Mouse (Mus musculus): ENCODE results near the gene Atp11b. TPM values are rescaled to one million over a fixed set of nuclear protein-coding genes. Genes with fewer than 3 reads are reported as not detected.

Atp11b gene
- polyA plus RNA-seq, 1 experiment = 16.2 TPM

- no peak overlapping the region for H3K4me3 ChIP-seq (ENCODE audit: extremely low read depth, insufficient read depth, insufficient read length)
- H3K27ac ChIP-seq (ENCODE audit: insufficient read depth, low read length) = no peak overlapping the region
- H3K27me3 ChIP-seq (ENCODE audit: control insufficient read depth, insufficient read depth, low read length) = no peaks in the 10 kb centered on the region
- no peaks in the 10 kb centered on the region for H3K36me3 ChIP-seq (ENCODE audit: control insufficient read depth, insufficient read depth, low read length)
- H3K4me1 ChIP-seq (ENCODE audit: control insufficient read depth, insufficient read depth, insufficient read length) = no peaks in the 10 kb centered on the region; the same call in none of the 2 replicates
- peak in 1 of 2 experiments; percentile 19 for DNase-seq (ENCODE audit: low read depth in 1 of 2, low spot score in 2 of 2)
- 53% methylated on average over 7 of the region's 7 CpGs for WGBS
- TF ChIP-seq POLR2A (IDR thresholded peaks at IDR 0.05; ENCODE audit: low read depth, low read length) (no peak), CTCF (IDR thresholded peaks at IDR 0.05; ENCODE audit: extremely low read depth, insufficient read depth, insufficient read length, insufficient replicate concordance) (no peak)
Measured at GRCm38 (mm10) chr3:35764637-35765617, 11.0 kb downstream of the Atp11b start.

- no peak for DNase-seq (ENCODE audit: low read depth in 1 of 2, low spot score in 2 of 2)
- Histone ChIP-seq H3K27me3 (ENCODE audit: control insufficient read depth, insufficient read depth, low read length) (no peaks in the 10 kb centered on the region), H3K4me3 (ENCODE audit: extremely low read depth, insufficient read depth, insufficient read length) (no peak overlapping the region), H3K4me1 (ENCODE audit: control insufficient read depth, insufficient read depth, insufficient read length) (no peaks in the 10 kb centered on the region), H3K36me3 (ENCODE audit: control insufficient read depth, insufficient read depth, low read length) (peaks cover 3% of the 10 kb centered on the region; the same call in 1 of the 2 replicates), H3K27ac (ENCODE audit: insufficient read depth, low read length) (no peak overlapping the region)
- TF ChIP-seq POLR2A (IDR thresholded peaks at IDR 0.05; ENCODE audit: low read depth, low read length) (no peak), CTCF (IDR thresholded peaks at IDR 0.05; ENCODE audit: extremely low read depth, insufficient read depth, insufficient read length, insufficient replicate concordance) (no peak)
- 76% methylated on average over 3 of the region's 3 CpGs for WGBS
Measured at GRCm38 (mm10) chr3:35779748-35780147, 25.8 kb downstream of the Atp11b start.

GRCm38 (mm10) chr3:35802040-35802439 is 48.1 kb downstream of the Atp11b start:
- no peaks in the 10 kb centered on the region for H3K27me3 ChIP-seq (ENCODE audit: control insufficient read depth, insufficient read depth, low read length)
- no peak overlapping the region for H3K27ac ChIP-seq (ENCODE audit: insufficient read depth, low read length)
- DNase-seq (ENCODE audit: low read depth in 1 of 2, low spot score in 2 of 2) = no peak
- H3K4me3 ChIP-seq (ENCODE audit: extremely low read depth, insufficient read depth, insufficient read length) = no peak overlapping the region
- TF ChIP-seq POLR2A (IDR thresholded peaks at IDR 0.05; ENCODE audit: low read depth, low read length) = no peak
- peaks cover 28% of the 10 kb centered on the region for H3K36me3 ChIP-seq (ENCODE audit: control insufficient read depth, insufficient read depth, low read length)
- WGBS = 88% methylated on average over 2 of the region's 2 CpGs
- H3K4me1 ChIP-seq (ENCODE audit: control insufficient read depth, insufficient read depth, insufficient read length) = no peaks in the 10 kb centered on the region

GRCm38 (mm10) chr3:35819887-35820286 is 66.0 kb downstream of the Atp11b start:
- Histone ChIP-seq H3K36me3 (ENCODE audit: control insufficient read depth, insufficient read depth, low read length) (peaks cover 6% of the 10 kb centered on the region), H3K27ac (ENCODE audit: insufficient read depth, low read length) (no peak overlapping the region), H3K27me3 (ENCODE audit: control insufficient read depth, insufficient read depth, low read length) (no peaks in the 10 kb centered on the region), H3K4me1 (ENCODE audit: control insufficient read depth, insufficient read depth, insufficient read length) (no peaks in the 10 kb centered on the region), H3K4me3 (ENCODE audit: extremely low read depth, insufficient read depth, insufficient read length) (no peak overlapping the region)
- DNase-seq (ENCODE audit: low read depth in 1 of 2, low spot score in 2 of 2) = no peak
- WGBS = 84% methylated on average over 3 of the region's 3 CpGs
- TF ChIP-seq POLR2A (IDR thresholded peaks at IDR 0.05; ENCODE audit: low read depth, low read length) = no peak
- TF ChIP-seq CTCF (IDR thresholded peaks at IDR 0.05; ENCODE audit: extremely low read depth, insufficient read depth, insufficient read length, insufficient replicate concordance) = no peak

GRCm38 (mm10) chr3:35822036-35822435 is 68.1 kb downstream of the Atp11b start:
- H3K36me3 ChIP-seq (ENCODE audit: control insufficient read depth, insufficient read depth, low read length) = peaks cover 11% of the 10 kb centered on the region
- DNase-seq (ENCODE audit: low read depth in 1 of 2, low spot score in 2 of 2) = no peak
- H3K4me3 ChIP-seq (ENCODE audit: extremely low read depth, insufficient read depth, insufficient read length) = no peak overlapping the region
- no peak overlapping the region for H3K27ac ChIP-seq (ENCODE audit: insufficient read depth, low read length)
- 99% methylated on average over 3 of the region's 3 CpGs for WGBS
- H3K4me1 ChIP-seq (ENCODE audit: control insufficient read depth, insufficient read depth, insufficient read length) = no peaks in the 10 kb centered on the region
- TF ChIP-seq CTCF (IDR thresholded peaks at IDR 0.05; ENCODE audit: extremely low read depth, insufficient read depth, insufficient read length, insufficient replicate concordance) (no peak), POLR2A (IDR thresholded peaks at IDR 0.05; ENCODE audit: low read depth, low read length) (no peak)
- no peaks in the 10 kb centered on the region for H3K27me3 ChIP-seq (ENCODE audit: control insufficient read depth, insufficient read depth, low read length)

GRCm38 (mm10) chr3:35849326-35849725 is 95.4 kb downstream of the Atp11b start:
- 98% methylated on average over 9 of the region's 9 CpGs for WGBS
- H3K36me3 ChIP-seq (ENCODE audit: control insufficient read depth, insufficient read depth, low read length) = peaks cover 13% of the 10 kb centered on the region
- DNase-seq (ENCODE audit: low read depth in 1 of 2, low spot score in 2 of 2) = no peak

GRCm38 (mm10) chr3:35883267-35883666 is 129.4 kb downstream of the Atp11b start:
- no peaks in the 10 kb centered on the region for H3K27me3 ChIP-seq (ENCODE audit: control insufficient read depth, insufficient read depth, low read length)
- no peaks in the 10 kb centered on the region for H3K4me1 ChIP-seq (ENCODE audit: control insufficient read depth, insufficient read depth, insufficient read length)
- TF ChIP-seq CTCF (IDR thresholded peaks at IDR 0.05; ENCODE audit: extremely low read depth, insufficient read depth, insufficient read length, insufficient replicate concordance) (no peak), POLR2A (IDR thresholded peaks at IDR 0.05; ENCODE audit: low read depth, low read length) (no peak)
- no peak overlapping the region; the same call in 1 of the 2 replicates for H3K4me3 ChIP-seq (ENCODE audit: extremely low read depth, insufficient read depth, insufficient read length)
- no peak for DNase-seq (ENCODE audit: low read depth in 1 of 2, low spot score in 2 of 2)
- no peaks in the 10 kb centered on the region for H3K36me3 ChIP-seq (ENCODE audit: control insufficient read depth, insufficient read depth, low read length)
- no peak overlapping the region for H3K27ac ChIP-seq (ENCODE audit: insufficient read depth, low read length)

More at GRCm38 (mm10) chr3:35849326-35849725, 95.4 kb downstream of the Atp11b start:
- Histone ChIP-seq H3K27me3 (ENCODE audit: control insufficient read depth, insufficient read depth, low read length) (no peaks in the 10 kb centered on the region), H3K27ac (ENCODE audit: insufficient read depth, low read length) (no peak overlapping the region), H3K4me3 (ENCODE audit: extremely low read depth, insufficient read depth, insufficient read length) (no peak overlapping the region), H3K4me1 (ENCODE audit: control insufficient read depth, insufficient read depth, insufficient read length) (no peaks in the 10 kb centered on the region)
- TF ChIP-seq CTCF (IDR thresholded peaks at IDR 0.05; ENCODE audit: extremely low read depth, insufficient read depth, insufficient read length, insufficient replicate concordance) = no peak

Data from spleen, adult 2 months (tissue).